Mouse (Mus musculus): Measurements from ENCODE around the gene Foxb2. TPM values are rescaled to one million over a fixed set of nuclear protein-coding genes. Genes with fewer than 3 reads are reported as not detected.
"Not testable (repeated sequence)": the region's sequence is repeated elsewhere in the genome, so short reads cannot be mapped to it uniquely, and the experiment has no call there.

Gene Foxb2
- polyA plus RNA-seq, 1 experiment: 2.1 TPM

- no peak for TF ChIP-seq POLR2A (IDR thresholded peaks at IDR 0.05; ENCODE audit: borderline replicate concordance, extremely low read depth, insufficient read depth, insufficient read length, poor library complexity, severe bottlenecking)
- no peak for TF ChIP-seq CTCF (IDR thresholded peaks at IDR 0.05; ENCODE audit: borderline replicate concordance, extremely low read depth, insufficient read depth, insufficient read length)
- DNase-seq (ENCODE audit: low read depth): peak; percentile 41
These were observed 2.3 kb downstream of the Foxb2 start for GRCm38 (mm10) chr19:16871192-16871760.

- DNase-seq (ENCODE audit: low read depth): peak; percentile 15
- TF ChIP-seq POLR2A (IDR thresholded peaks at IDR 0.05; ENCODE audit: borderline replicate concordance, extremely low read depth, insufficient read depth, insufficient read length, poor library complexity, severe bottlenecking) (no peak), CTCF (IDR thresholded peaks at IDR 0.05; ENCODE audit: borderline replicate concordance, extremely low read depth, insufficient read depth, insufficient read length) (no peak)
These were observed 3.0 kb downstream of the Foxb2 start for GRCm38 (mm10) chr19:16870501-16871191.

GRCm38 (mm10) chr19:16868534-16868933 is 5.1 kb downstream of the Foxb2 start:
- DNase-seq (ENCODE audit: low read depth): peak; percentile 94
- TF ChIP-seq CTCF (IDR thresholded peaks at IDR 0.05; ENCODE audit: borderline replicate concordance, extremely low read depth, insufficient read depth, insufficient read length): no peak
- TF ChIP-seq POLR2A (IDR thresholded peaks at IDR 0.05; ENCODE audit: borderline replicate concordance, extremely low read depth, insufficient read depth, insufficient read length, poor library complexity, severe bottlenecking): no peak

GRCm38 (mm10) chr19:16858646-16859045 is 15.0 kb downstream of the Foxb2 start:
- peak; percentile 26 for DNase-seq (ENCODE audit: low read depth)
- no peak for TF ChIP-seq POLR2A (IDR thresholded peaks at IDR 0.05; ENCODE audit: borderline replicate concordance, extremely low read depth, insufficient read depth, insufficient read length, poor library complexity, severe bottlenecking)
- no peak for TF ChIP-seq CTCF (IDR thresholded peaks at IDR 0.05; ENCODE audit: borderline replicate concordance, extremely low read depth, insufficient read depth, insufficient read length)

GRCm38 (mm10) chr19:16856752-16857151 is 16.9 kb downstream of the Foxb2 start:
- TF ChIP-seq CTCF (IDR thresholded peaks at IDR 0.05; ENCODE audit: borderline replicate concordance, extremely low read depth, insufficient read depth, insufficient read length) (no peak), POLR2A (IDR thresholded peaks at IDR 0.05; ENCODE audit: borderline replicate concordance, extremely low read depth, insufficient read depth, insufficient read length, poor library complexity, severe bottlenecking) (no peak)
- no peak for DNase-seq (ENCODE audit: low read depth)

GRCm38 (mm10) chr19:16844091-16844490 is 29.5 kb downstream of the Foxb2 start:
- not testable (repeated sequence) for DNase-seq (ENCODE audit: low read depth)

- no peak for TF ChIP-seq CTCF (IDR thresholded peaks at IDR 0.05; ENCODE audit: borderline replicate concordance, extremely low read depth, insufficient read depth, insufficient read length)
- TF ChIP-seq POLR2A (IDR thresholded peaks at IDR 0.05; ENCODE audit: borderline replicate concordance, extremely low read depth, insufficient read depth, insufficient read length, poor library complexity, severe bottlenecking): no peak
- peak; percentile 71 for DNase-seq (ENCODE audit: low read depth)
These were observed 31.9 kb downstream of the Foxb2 start for GRCm38 (mm10) chr19:16841516-16842249.

GRCm38 (mm10) chr19:16841001-16841400 is 32.6 kb downstream of the Foxb2 start:
- TF ChIP-seq CTCF (IDR thresholded peaks at IDR 0.05; ENCODE audit: borderline replicate concordance, extremely low read depth, insufficient read depth, insufficient read length) (no peak), POLR2A (IDR thresholded peaks at IDR 0.05; ENCODE audit: borderline replicate concordance, extremely low read depth, insufficient read depth, insufficient read length, poor library complexity, severe bottlenecking) (no peak)
- peak; percentile 59 for DNase-seq (ENCODE audit: low read depth)

- TF ChIP-seq POLR2A (IDR thresholded peaks at IDR 0.05; ENCODE audit: borderline replicate concordance, extremely low read depth, insufficient read depth, insufficient read length, poor library complexity, severe bottlenecking) (no peak), CTCF (IDR thresholded peaks at IDR 0.05; ENCODE audit: borderline replicate concordance, extremely low read depth, insufficient read depth, insufficient read length) (no peak)
- DNase-seq (ENCODE audit: low read depth): no peak
These were observed 45.9 kb downstream of the Foxb2 start for GRCm38 (mm10) chr19:16827657-16828056.

GRCm38 (mm10) chr19:16825228-16825627 is 48.4 kb downstream of the Foxb2 start:
- DNase-seq (ENCODE audit: low read depth): peak; percentile 72
- TF ChIP-seq CTCF (IDR thresholded peaks at IDR 0.05; ENCODE audit: borderline replicate concordance, extremely low read depth, insufficient read depth, insufficient read length) (no peak), POLR2A (IDR thresholded peaks at IDR 0.05; ENCODE audit: borderline replicate concordance, extremely low read depth, insufficient read depth, insufficient read length, poor library complexity, severe bottlenecking) (no peak)

Other genes with a start within 250 kb of the Foxb2 start
- gene Vps13a, start 92.9 kb downstream of the Foxb2 start, polyA plus RNA-seq (2012; rRNA removed): 10.3 and 12.5 TPM in 2 replicates
- 4.0 and 7.0 TPM in 2 replicates for gene Prune2, start 82.3 kb upstream of the Foxb2 start, polyA plus RNA-seq (2012; rRNA removed)